Mouse (Mus musculus) T-cell, adult 2 months (primary cell): ENCODE measurements around the gene Fmnl2.

Source experiments
- DNase-seq: peaks from one replicate; pipeline ENCODE4 v3.0.0; 2022; ENCODE audit warnings: low spot score

The Fmnl2 gene

GRCm38 (mm10) chr2:52864635-52865034 lies 7.0 kb downstream of the Fmnl2 start:
- no peak for DNase-seq

DNA sequence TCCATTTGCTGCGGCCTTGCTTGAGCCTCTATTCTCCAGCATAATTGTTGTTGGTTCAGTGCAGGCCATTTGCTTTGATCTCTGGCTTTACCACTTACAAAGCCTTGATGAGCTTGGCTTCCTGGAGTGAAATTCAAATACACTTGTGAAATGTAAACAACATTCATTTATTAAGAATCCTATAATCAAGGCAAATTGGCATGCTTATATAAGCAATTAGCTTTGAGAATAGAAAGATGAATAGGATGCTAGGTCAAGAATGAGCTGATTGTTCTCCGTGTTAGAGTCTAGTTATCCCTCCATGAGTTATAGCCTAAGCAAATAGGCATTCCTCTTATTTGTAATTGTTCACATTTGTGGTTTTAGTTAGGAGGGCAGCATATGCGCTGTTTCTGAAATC lies 8.5 kb downstream of the Fmnl2 start:
- DNase-seq, result no peak

GRCm38 (mm10) chr2:52867781-52868180 lies 10.1 kb downstream of the Fmnl2 start:
- no peak for DNase-seq

GRCm38 (mm10) chr2:52868181-52868580 lies 10.5 kb downstream of the Fmnl2 start:
- no peak for DNase-seq

DNA sequence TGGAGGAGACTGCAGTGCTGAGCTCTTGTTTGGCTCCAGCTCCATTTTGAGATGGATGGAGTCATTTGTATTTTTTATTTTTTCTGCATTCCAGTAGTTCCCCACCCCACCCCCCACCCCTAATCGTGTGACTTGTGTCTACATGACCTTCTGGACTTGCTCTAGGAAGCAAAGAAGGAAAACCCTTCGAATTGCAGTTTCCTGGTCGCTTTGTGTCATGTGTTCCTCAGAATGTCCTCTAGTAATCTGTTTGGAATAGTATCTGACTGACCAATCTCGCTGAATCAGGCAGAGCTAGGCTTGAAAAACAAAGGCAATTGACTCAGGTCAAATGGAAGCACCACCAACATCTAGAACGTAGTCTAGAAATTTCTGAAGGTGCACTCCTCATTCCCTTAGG lies 15.0 kb downstream of the Fmnl2 start:
- no peak for DNase-seq

DNA sequence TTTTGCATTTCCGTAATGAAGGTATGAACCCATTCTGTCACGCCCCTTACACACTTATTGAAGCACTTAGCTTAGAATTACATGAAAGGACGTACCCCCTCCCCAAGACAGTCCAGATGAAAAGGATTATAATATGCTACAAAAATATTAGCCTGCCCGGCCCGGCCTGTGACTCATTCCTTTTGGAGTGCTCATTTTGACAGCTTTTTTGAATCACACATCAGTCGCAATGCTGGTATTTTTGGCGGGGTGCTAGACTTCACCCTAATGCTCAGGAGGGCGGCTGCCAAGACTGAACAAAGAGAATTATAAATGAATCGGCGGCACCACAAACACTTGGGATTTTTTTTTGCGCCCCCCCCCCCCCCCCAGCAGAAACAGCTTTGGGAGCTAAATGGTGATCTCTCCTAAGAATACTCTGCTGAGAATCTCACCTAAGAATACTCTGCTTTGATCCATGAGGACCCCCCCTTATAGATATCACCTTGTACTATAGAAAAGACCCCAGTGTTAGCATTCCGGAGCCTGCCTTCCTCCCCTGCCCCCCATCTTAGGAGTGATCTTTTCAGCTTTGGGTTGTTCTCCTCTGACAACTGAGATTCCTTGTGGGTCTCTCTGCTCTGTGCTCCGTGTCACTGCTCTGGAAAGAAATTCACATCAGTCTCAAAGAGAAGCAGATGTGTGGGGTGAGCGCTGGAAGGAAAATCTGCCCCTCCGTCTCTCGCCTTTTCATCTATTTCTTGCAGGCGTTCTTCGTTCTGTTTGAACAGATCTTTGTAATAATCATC lies 15.8 kb downstream of the Fmnl2 start:
- no peak for DNase-seq

DNA sequence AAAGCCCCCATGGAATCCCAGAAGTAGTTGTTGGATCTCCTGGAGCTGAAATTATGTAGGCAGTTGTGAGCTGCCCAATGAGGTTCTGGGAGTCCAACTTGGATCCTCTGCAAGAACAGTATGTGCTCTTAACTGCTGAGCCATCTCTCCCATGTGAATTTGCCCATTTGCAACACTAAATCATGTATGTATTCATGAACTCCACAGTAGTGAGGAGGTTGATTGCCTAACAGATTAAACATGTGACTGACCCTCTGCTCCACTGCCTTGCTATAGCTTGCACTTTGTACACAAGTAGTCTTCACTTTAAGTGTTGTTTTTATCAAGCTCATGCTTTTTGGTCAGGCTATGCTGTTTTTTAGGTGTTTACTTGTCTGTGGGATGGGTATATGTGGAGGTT lies 17.1 kb downstream of the Fmnl2 start:
- DNase-seq, result no peak

DNA sequence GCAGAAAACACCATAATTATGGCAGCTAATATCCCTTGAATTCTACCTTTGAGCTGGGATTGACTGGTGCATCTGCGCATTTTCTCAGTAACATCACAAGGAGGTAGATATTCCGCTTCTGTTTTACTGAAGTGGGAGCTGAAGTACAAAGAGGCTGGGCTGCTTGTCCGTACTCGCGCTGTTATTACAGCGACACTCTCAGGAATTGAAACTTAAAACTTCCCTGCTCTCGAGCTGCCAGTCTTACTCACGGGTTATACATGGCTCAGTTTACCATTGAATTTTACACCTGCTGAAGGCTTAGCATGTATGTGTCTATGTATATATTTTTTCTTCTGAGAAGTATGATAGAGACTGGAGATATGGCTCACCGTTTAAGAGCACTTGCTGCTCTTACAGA lies 18.1 kb downstream of the Fmnl2 start:
- DNase-seq, result no peak

DNA sequence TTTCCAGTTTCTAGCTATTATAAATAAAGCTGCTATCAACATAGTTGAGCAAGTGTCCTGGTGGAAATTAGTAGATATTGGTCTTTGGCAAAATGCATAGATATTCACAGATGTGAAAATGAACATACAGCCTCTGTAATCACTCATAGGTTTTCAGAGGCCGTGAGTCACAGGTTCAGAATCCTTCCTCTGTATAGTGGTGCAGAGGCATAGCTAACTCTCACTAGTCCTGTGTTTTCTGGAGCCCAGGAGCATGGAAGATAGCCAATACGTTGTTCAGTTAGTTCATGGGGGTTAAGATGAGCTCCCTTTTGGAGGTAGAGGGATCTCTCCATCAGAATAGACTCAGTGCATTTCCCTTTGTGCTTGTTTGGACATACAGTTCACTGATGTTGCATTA lies 25.7 kb downstream of the Fmnl2 start:
- DNase-seq, result no peak

GRCm38 (mm10) chr2:52884082-52884481 lies 26.4 kb downstream of the Fmnl2 start:
- DNase-seq, result no peak

DNA sequence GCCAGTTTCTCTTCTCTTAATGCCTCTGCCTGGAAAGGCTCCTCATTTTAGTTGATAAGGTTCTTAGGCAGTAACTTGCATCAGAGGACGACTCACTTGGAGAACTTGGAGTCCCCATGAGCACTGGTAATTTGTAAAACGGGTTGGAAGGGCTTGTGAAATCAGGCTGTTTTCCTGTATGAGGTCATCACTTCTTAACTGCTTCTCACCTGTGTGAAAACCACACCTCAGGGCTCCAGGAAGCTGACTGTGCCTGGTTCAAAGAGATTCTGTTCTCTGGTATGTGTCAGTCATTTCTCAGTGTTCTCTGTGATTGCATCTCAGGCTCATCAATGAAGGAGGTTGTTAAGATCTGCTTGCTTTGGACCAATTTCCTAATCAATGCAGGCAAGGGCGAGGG lies 27.4 kb downstream of the Fmnl2 start:
- no peak for DNase-seq

DNA sequence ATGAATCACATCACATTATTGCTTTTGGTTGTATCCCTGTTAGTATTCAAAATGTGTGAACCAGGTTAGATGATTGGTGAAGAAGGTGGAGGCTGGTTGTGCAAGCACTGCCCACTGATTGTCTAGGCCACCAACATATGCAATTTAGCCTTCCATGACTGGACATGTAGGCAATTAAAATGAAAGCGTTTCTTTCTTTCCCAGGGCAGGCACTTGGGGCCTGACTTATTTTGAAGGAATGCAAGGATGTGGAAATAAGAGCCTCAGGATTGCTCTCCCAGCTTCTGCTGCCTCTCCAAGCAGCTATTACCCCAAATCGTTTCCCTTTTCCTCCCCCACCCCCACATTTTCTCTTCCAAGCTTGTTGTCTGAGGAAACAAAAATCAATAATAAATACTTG lies 29.6 kb downstream of the Fmnl2 start:
- no peak for DNase-seq

- DNase-seq, result no peak
Observed at GRCm38 (mm10) chr2:52891115-52891514, 33.5 kb downstream of the Fmnl2 start.

DNA sequence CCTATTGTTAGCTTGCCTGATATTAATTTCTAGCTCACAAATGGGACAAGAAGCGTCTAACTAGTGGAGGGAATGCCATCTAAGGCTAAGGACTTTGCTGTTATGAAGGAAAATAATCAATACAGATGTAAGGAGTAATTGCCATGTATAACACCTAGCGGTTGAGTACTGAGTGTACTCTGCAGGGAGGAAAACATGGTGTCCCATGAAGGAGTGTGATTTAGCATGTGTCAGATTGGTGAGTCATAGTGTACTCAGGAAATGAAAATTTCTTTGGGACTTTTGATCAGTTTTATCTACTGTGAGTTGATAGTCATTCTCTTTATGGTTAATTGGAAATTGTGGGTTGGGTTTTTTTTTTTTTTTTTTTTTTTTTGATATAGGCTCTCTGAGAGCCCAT lies 34.1 kb downstream of the Fmnl2 start:
- no peak for DNase-seq

DNA sequence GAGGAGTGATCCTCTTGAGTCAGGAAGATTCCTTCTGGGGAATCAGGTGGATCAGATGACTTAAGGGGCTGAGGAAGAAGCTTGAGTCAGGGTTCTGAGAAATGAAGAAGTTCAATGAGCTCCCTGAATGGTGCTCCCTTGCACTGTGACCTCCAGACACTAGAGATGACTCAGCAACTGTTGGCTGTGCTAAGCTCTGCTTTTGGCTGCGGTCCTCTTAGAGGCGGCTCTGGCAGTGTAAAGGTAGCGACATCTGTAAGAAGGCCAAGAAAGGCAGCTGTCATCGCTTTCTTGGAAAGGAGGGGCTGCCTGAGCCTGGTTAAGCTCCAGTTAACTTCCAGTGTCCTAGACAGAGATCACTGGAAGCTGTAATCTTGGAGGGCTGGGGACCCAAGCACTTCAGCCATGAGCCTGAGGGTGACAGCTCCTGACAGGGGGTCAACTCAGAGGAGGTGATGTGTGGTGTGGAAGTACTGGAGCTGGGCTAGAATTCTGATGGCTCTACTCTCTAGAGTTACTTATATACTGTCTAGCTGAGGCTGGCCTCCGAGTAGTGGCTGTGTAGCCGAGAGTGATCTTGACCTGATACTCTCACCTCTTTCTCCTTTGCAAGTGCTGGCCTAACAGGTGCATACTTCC lies 37.4 kb downstream of the Fmnl2 start:
- DNase-seq, result no peak

DNA sequence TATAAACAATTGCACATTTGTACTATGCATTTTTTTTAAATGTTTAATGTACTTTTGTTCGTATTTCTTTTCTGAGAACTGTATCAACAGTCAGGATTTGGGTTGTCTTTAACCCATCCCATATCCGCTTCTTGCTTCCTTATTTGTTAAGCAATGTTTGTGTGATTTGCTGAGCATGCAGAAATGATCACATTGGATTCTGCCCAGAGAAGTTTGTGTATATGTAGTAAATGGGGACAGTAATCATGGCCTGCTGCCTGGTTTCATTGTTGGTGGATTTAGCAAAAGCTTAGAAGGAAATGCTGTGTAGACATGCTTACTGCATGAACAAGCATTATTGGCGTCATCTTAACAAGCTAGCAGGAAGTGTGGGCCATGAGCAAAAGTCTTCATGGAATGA lies 39.3 kb downstream of the Fmnl2 start:
- no peak for DNase-seq

DNA sequence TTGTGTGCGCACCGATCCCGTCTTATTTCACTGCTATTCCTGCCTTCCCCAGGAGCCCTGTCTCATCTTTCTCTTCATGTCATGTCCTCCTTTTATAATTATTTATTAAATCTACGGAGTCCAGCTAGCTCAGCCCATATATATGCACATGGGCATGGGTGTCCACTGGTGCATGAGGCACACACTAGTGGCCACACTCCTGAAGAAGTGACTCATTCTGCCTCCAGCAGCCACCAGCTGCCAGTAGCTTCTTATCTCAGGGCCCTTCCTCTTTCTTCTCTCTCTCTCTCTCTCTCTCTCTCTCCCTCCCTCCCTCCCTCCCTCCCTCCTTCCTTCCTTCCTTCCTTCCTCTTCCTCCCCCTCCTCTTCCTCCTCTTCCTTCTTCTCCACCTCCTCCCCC lies 43.1 kb downstream of the Fmnl2 start:
- DNase-seq, result no peak

DNA sequence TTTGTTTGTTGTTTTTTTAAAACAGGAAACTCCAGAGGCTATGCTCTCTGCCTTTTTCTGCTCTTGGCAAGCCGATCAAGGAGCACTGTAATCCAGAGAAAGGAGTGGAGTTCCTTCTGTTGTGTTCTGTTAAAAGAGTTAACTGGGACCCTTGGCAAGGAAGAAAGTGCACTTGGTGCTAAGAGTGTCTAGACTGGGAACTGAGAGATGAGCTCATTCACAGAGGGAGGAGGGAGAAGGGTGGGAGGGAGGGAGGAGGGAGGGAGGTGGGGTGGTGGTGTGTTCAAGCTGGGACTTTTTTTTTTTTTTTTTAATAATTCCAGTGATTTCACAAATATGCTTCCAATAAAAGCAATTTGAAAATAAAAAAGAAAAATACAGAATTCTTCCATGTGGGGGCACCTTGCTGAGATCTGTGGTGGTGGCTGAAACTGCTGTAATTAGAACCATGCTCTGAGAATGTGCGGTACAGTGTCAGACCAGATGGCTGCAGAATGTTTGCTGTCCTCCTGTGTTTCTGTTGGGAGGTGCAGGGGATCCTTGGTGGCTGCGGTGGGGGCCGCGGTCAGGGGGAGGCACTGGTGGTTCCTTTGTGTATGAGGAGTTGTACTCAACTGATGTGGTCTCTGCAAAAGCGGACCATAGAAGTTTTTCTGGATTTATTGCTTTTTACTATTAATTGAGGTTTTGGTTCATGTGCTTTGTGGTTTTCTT lies 43.8 kb downstream of the Fmnl2 start:
- DNase-seq, result no peak

- DNase-seq, result no peak
Observed at GRCm38 (mm10) chr2:52902456-52902855, 44.8 kb downstream of the Fmnl2 start.

DNA sequence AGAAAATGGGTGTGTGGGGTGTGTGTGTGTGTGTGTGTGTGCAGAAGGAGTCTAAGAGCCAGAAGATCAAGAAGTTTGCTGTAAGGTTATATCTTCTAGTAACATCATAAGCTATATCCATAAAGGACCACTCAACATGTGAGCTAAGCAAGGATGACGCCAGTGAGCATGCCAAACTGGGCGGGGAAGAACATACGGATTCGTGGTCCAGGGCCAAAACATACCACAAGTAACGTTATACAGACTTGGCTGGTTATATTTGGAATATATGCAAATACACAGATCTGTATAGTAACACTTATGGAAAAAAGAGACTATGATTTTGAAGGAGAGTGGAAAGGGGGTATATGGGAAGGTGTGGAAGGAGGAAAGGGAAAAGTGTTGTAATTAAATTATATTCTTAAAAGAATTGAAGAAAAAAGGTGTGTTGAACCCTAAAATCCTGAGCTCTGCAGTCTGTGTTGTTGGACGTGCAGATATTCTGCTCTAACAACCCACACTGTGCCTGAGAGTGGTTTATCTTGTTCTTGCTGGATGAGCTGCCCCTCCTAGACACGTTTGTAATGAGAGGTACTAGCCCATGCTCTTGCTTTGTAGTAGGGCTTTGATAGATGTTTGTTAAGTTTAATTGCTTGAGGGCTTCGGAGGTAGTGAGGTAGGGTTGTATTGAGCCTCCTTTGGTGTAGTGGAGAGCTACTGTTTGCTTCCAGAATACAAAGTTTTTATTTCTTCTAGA lies 45.7 kb downstream of the Fmnl2 start:
- no peak for DNase-seq

DNA sequence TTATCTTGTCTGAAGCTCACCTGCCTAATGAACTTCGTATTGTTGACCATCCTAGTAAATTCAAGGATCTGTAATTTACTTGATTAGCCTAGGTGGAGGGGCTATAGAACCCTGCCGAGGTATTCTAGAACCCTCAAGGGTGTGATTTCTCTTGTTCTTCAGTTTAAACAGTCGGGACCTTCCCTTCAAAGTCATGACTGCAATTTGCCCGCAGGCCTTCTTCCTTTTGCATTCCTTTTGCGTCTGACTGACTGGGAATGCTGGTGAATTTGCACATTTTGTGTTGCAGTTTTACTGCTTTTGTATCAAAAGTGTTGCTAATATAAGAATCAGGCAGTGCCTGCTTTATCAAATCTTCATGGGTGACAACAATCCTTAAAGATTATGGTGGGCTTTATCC lies 46.9 kb downstream of the Fmnl2 start:
- no peak for DNase-seq

- no peak for DNase-seq
Observed at GRCm38 (mm10) chr2:52913311-52913710, 55.7 kb downstream of the Fmnl2 start.

- no peak for DNase-seq
Observed at GRCm38 (mm10) chr2:52913746-52914145, 56.1 kb downstream of the Fmnl2 start.
